Mouse (Mus musculus) telencephalon, adult 2 months (tissue): Measurements from ENCODE around the gene Msh5.
"Not testable (repeated sequence)": the region's sequence is repeated elsewhere in the genome, so short reads cannot be mapped to it uniquely, and the experiment has no call there.

Experiments used
- DNase-seq: peaks from one replicate; pipeline ENCODE4 v3.0.0-alpha.2; 2011; ENCODE audit warnings: low read depth, low spot score

The Msh5 gene

GRCm38 (mm10) chr17:35023756-35024155, 22.8 kb downstream of the Msh5 start:
- DNase-seq, result no peak

DNA sequence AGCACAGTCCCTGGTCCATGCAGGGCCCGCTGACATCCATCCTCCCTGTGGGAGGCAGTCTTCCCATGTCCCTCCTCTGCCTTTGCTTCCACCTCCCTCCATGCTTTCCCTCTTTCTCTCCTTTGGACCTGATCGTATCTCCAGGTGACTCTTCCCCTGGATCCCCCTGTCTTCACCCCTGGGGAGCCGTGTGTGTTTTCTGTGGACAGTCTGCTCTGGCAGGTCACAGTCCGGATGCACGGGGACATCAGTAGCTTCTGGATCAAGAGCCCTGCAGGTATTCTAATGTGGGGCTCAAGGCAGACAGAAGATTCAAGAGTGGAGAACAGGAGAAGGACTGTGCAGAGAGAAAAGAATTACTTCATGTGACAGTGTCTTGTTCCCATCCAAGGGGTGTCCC, 23.3 kb downstream of the Msh5 start:
- DNase-seq, result no peak

DNA sequence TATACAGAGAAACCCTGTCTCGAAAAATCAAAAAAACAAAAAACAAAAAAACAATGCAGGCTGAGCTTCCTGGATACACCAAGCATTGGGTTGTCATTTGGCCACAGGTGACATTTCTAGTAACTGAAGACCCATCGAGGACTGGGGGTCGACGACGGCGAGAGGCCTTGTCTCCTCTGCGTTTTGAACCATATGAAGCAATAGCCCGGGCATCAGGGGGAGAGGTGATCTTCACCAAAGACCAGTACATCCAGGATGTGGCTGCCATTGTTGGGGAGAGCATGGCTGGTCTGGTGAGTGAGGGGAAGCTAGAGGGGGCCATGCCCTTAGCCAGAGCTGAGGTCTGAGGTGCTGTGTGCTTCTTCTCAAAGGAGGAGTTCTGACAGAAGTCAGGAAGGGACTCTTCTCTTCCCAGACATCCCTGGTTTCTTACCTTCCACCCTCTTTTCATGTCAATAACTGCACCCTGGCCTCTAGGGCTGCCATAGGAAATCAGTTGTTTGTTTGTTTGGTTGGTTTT, 23.9 kb downstream of the Msh5 start:
- no peak for DNase-seq

DNA sequence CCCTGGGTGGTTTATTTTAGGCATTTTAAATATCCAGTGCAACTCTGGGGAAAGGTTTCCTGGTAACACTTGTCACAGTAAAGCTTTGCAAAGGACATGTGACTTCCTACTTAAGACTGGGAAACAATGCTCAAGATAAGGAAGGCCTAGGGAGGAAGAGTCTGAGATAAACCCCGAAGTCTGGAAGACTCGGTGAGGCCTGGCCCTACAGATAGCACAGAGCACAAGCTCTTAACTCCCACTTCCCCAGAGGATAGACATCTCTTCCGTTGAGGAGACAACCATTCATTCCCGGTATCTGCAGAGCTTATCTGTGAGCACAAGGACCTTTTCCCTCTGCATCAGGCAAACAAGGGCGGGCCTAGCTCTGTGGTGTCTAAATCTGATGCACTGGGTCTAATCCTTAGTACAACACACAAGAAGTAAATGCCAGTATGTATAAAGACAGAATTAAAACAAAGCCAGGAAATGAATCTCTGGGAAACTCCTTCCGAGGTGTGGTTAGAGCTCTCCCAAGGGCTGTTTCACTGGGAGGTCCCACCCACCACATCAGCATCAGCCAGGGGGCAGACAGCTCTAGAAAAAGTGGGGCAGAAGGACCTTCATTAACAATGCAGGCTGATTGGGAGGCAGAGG, 24.6 kb downstream of the Msh5 start:
- no peak for DNase-seq

- DNase-seq, result peak; percentile 16
Observed at GRCm38 (mm10) chr17:35021163-35021808, 25.3 kb downstream of the Msh5 start.

DNA sequence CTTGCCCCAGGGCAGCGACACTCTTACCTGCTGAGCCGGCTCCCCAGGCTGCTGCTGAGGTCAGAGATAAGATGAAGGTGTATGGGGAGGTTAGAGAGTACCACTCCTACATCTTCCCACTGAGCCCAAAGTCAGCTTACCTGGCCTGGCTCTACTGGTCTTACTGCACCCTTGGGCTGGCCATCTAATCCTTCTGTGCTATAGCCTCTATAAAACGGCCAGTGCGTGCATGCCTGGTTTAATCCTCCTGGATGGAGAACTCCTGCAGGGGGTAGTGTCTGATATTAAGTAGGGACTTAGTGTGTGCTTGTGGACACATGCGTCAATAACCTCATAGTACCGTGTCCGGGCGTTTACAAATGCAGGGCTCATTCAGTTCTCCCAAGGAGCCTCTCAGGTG, 26.0 kb downstream of the Msh5 start:
- DNase-seq, result no peak

DNA sequence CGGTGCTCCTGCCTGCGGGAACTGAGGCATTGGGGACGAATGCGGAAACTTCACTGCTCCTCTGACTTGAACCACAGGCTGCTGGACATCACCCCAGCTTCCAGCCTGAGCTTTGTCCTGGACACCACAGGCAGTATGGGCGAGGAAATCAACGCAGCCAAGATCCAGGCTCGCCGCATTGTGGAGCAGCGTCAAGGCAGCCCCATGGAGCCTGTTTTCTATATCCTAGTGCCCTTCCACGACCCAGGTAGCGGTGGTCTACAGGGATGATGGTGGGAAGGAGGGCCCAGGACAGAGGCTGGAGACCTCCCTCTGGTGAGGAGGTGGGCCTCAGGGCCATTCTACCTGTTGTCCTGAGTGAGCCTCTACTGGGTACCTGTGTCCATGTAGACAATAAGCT, 26.7 kb downstream of the Msh5 start:
- no peak for DNase-seq

GRCm38 (mm10) chr17:35018171-35018570, 28.4 kb downstream of the Msh5 start:
- DNase-seq, result no peak

- DNase-seq, result no peak
Observed at GRCm38 (mm10) chr17:35017706-35018030, 28.9 kb downstream of the Msh5 start.

DNA sequence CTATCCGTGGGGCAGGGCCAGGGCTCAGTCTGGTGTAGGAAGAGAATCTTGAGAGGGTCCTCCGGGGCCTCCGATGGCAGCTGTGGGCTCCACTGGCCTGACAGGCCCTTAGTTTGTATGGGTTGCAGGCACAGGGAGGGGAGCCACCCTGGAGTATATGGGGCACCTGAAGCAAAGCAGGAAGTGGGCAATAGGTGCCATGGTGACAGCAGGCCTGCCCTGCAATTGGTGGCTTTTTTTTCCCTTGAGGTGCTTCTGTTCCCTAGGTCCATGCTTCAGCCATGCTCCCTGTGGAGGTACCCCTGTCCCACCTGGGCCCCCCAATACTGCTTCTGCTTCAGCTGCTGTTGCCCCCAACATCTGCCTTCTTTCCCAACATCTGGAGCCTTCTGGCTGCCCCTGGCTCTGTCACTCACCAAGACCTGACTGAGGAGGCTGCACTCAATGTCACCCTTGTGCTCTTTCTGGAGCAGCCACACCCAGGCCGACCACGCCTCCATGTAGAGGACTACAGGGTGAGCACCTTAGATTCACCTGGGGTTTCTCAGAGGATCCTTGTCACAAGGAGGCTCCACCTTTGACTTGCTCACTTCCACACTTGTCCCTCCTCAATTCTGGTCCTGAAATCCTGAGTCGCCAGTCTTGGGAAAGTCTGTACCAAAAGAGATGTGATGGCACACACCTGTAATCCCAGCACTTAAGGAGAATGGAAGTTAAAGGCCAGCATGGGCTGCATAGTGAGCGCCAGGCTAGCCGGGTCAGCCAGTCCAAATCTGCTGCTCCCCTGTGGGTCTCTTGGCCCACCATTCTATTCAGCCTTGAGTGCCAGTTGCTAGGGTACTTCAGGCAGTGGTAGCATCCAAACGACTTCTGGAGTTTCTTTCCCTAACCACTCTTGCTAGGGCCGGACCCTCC, 29.5 kb downstream of the Msh5 start:
- no peak for DNase-seq

DNA sequence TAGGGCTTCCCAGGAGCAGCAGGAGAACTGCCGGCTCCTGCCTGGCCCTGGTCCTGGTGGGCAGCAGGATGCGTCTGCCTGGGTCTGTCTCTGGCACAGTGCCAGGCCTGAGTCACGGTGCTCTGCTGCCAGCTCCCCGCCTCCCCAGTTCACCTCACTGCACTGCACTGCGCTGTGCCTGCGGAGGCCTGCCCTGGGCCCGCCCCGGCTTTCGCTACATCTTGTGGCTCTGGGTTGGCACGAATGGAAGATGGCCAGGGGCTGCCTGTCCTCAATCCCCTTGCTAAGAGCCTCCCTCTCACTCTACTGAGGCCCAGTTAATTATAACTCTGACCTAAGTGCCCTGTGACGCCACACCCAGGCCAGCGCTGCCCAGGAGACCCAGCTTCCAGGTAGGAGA, 30.2 kb downstream of the Msh5 start, which contains the start of gene Vwa7:
TSS of gene Vwa7 (plus strand) at position 204 of the 400 bp plus-strand sequence.
- no peak for DNase-seq

DNA sequence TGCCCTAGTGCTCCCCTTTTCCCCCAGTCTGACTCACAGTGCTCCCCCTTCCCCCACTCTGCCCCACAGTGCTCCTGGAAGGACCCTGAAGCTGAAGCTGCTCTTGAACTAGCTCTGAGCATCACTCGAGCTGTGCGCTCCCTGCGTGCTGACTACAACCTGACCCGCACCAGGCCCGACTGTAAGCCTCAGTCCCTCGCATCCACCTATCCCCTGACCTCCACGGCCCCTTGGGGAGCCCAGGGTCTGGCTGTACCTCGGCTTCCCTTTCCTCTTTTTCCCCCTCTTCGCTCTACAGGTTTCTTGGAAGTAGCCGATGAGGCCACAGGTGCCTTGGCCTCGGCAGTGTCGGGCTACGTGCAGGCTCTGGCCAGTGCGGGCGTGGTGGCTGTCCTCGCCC, 31.2 kb downstream of the Msh5 start:
- no peak for DNase-seq

DNA sequence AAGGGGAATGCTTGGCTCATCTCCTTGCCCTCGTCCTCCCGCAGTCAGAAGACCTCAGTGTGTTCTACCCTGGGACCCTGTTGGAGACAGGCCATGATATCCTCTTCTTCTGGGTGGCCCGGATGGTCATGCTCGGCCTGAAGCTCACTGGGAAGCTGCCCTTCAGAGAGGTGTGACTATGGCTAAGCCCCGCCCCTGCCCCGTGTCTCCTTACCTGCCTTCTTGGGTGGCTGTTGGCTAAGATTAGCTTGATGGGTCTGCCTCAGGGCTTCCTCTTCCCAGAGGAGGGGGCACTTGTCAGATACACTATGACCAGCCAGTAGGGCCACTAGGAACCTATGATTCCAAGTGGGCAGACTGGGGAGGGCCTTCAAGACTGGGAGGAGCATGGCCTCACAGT, 33.3 kb downstream of the Msh5 start:
- no peak for DNase-seq

DNA sequence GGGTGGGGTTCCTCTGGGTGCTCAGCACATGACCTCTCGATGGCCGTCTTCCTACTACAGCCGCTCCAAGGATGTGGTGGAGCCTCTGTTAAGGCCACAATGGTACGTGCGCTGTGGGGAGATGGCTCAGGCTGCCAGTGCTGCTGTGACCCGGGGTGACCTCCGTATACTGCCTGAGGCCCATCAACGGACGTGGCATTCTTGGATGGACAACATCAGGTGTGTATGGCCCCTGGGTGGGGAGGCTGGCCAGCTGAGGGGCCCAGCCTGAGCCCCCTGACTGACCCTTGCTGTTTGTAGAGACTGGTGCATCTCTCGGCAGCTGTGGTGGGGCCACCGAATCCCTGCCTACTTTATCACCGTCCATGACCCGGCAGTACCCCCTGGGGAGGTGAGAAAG, 34.1 kb downstream of the Msh5 start:
- DNase-seq, result no peak

DNA sequence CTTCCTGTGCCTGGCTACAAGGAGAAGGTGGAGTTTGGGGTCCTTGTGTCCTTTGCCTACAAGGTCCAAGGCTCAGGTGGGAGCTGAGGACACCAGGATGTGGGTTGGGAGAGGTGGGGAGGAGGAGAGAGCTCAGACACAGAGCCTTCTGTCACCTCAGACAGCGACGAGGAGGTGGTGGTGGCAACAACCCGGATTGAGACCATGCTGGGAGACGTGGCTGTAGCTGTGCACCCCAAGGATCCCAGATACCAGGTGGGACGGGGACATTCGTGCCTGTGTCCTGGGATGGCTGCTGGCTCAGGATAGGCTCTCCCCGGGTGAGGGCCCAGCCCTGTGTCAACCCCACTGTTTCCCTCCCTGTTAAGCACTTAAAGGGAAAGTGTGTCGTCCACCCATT, 35.1 kb downstream of the Msh5 start:
- no peak for DNase-seq

GRCm38 (mm10) chr17:35009586-35009985, 37.0 kb downstream of the Msh5 start:
- no peak for DNase-seq

GRCm38 (mm10) chr17:35007387-35007991, 39.1 kb downstream of the Msh5 start:
- DNase-seq, result no peak

DNA sequence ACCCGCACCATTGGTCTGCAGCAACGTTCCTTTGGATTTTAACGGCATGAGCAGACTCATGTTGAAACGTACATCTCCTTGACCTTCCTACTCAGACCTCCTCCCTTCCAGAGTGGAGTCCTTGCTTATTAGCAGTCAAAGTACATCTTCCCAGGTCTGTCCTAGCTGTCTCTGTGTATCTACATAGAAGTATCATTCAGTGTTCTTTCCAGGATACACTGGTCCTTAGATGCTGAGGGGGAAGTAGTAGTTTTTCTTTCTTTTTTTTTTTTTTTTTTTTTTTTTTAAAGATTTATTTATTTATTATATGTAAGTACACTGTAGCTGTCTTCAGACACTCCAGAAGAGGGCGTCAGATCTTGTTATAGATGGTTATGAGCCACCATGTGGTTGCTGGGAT, 40.6 kb downstream of the Msh5 start:
- DNase-seq, result not testable (repeated sequence)

DNA sequence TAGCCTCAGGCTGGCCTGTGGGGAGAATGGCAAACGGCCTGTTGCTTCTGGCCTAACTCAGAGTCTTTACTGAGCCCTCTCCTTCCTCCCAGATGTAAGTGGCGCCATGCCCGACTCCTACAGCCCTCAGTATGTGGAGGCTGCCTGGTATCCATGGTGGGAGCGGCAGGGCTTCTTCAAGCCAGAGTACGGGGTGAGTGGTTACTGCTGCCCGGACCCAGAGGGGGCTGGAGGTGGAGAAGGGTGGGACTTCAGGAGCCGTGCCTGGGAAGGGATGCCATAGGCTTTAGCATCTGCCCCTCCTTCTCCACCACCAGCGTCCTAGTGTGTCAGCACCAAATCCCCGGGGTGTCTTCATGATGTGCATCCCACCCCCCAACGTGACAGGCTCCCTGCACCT, 41.4 kb downstream of the Msh5 start:
- no peak for DNase-seq

DNA sequence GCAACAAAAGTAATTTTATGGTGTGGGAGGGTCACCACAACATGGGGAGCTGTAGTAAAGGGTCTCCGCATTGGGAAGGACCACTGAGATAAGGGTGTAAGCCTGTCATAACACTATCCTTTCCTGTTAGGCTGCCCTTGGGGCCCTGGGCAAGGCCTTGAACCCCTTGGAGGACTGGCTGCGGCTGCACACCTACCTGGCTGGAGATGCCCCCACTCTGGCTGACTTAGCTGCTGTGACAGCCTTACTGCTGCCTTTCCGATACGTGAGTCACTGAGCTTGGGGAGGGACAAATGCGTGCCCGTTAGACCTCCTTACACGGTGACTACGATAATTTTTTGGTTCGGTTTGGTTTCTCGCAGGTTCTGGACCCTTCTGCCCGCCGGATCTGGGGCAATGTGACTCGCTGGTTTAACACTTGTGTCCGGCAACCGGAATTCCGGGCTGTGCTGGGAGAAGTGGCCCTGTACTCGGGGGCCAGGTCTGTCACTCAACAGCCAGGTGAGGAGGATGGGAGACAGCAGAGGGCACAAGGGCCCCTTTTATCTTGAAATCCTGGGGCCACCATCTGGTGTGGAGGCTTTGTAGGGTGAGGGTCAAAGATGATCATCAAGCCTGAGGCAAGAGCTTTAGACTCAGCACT, 42.3 kb downstream of the Msh5 start:
- no peak for DNase-seq

- no peak for DNase-seq
Observed at GRCm38 (mm10) chr17:35003022-35003838, 43.3 kb downstream of the Msh5 start.
